Mouse (Mus musculus): ENCODE data around the gene Acot1.

Gene Acot1

DNA sequence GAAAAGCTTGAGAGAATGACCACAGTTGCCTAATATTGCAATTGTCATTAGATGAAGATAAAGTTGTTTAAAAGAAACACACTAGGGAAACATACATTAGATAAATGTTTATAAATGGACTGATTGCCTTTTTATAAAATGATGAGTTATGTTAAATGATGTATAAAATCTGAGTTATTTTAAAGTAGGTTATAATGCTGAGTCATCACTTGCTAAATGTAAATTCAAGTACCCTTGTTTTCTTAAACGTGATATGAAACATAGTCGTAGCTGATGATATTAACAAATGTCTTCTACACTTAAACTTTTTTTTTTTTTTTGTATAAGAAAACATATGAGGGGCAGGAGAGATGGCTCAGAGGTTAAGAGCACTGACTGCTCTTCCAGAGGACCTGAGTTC, 54.5 kb downstream of the Acot1 start:
- no peak for DNase-seq (ENCODE audit: low spot score)

DNA sequence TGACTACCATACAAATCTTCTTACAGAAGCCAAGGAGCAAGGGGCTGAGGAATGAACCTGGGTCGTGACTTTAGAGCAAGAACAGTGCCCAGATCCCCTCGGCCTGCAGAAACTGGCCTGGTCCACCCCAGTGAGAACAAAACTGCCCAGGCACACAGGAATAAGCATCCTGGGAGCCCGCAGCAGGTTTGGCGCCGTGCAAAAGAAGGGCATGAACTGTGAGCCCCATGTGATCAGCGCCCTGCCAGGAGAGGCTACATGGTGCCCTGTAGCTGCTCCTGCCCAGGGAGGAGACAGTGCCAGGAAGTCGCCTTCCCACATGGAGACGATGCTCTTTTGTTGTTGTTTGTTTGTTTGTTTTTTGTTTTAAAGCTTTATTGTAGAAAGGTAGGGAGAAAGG, 55.3 kb downstream of the Acot1 start:
- DNase-seq (ENCODE audit: low spot score), result no peak

DNA sequence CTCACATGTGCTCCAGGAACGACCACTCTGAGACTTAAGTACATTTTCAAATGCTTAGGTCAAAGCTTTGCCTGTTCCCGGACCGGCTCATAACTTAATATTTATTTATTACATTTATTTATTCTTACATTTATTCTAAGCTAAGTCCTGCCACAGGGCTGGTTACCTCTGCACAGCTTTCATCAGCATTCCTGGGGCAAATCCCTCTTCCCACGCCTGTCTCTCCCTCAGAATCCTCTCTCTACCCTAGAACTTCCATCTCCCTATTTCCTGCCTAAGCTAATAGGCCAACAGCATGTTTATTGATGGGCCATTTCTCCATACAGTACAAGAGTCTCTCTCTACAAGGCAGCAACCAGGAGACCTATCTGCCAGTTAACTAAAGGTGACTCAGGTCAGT, 58.5 kb downstream of the Acot1 start:
- DNase-seq (ENCODE audit: low spot score), result no peak

All from ovary, postnatal 36 days (tissue).